Mouse (Mus musculus): Measurements from ENCODE around the gene Cer1.

Cer1 gene

DNA sequence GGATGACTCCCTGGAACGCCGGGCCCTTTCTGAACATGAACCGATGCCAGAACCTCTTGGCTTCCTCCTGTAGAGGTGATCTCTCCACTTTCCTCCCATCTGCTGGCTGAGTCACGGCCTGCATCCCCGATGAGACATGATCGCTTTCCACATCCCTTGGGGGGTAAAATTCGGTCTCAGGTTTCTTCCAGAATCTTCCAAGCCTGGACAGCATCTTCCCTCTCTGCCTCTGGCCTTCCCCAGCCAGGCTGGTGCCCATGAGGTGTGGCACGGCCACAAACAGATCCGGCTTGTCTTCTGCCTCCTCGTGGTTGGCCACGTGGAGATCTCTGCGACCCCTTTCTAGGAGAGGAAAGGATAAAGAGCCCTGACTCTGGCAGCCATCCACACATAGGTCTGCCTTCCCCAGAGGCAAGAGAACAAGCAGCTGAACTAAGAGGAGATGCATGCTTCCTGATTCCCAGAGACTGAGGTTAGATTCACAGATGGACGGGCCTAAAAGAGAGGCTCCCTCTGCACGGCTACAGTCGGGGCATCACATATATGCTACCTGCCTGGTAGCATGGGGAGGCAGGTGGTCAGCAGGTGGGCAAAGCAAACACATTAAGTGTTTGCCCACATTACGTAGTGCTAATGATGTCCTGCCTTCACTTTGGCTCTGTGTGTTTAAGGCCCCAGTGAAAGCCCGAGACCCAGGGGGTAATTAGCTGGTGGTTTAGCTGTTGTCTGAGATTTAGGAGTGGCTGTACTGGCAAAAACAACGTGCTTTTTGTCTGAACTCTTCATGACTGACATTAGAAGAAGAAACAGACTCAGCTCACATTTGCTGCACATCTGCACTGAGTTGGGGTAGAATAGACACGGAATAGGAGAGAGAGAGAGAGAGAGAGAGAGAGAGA, at the start of gene Cer1:
Gene Cer1, minus strand, starts transcription at position 513 of the 899 bp plus-strand sequence.
- DNase-seq, result peak; percentile 51

- DNase-seq, result peak; percentile 75
Measured at GRCm38 (mm10) chr4:82934308-82934707, 49.4 kb upstream of the Cer1 start.

- DNase-seq, result peak; percentile 85
Measured at GRCm38 (mm10) chr4:82933698-82934210, 48.8 kb upstream of the Cer1 start.

DNA sequence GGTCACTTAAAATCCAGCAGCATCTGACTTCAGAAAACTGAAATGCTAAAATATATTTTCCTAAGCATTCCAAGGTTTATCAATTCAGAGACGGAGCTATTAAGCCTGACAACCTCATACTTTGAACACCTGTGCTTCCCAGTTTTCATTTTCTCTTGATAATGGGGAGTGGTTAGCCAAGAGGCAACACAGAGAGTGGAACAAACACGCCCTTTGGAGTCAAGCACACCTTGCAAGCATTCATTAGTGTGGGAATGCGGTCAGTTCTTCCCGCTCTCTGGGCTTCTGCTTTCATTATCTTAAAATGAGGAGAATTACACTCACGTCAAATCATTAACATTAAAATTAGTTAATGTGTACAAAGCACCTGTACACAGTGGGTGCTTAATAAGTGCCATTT, 45.1 kb upstream of the Cer1 start:
- DNase-seq, result no peak

- no peak for DNase-seq
Measured at GRCm38 (mm10) chr4:82921962-82922361, 37.0 kb upstream of the Cer1 start.

DNA sequence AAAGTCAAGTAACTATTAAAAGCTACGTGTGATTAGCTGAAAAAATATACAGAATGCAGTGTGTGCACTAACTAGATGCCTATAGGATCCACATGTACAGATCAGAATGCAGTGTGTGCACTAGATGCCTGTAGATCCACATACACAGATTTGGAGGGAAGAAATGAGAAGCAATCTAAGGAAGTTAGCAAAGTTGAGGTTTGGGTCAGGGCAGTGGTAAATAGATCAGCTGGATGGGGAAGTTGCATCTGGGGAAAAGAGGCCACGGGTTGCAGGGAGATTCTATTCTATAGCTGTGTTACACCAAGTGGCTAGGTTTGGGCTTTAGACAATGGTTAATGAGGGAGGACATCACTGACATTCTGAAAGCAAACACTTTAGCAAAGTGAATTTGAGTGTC, 33.7 kb upstream of the Cer1 start:
- DNase-seq, result no peak

DNA sequence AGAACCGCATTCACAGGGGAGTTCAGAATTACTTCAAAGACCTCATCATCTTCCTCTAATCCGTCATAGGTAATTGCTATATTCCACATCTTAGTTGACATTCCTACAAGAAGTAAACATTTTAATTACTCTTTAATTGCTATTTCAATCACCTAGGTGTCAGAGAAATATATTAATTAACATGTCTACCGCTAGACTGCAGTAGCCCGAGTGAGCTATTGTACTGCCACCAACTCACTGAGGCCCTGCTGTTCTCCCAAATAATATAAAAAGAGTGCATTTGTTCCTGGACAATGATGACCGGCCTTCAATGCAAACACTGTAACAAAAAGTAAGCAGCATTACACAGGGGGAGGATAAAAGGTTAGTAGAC, 31.7 kb upstream of the Cer1 start:
- DNase-seq, result no peak

- no peak for DNase-seq
Measured at GRCm38 (mm10) chr4:82916003-82916677, 31.2 kb upstream of the Cer1 start.

GRCm38 (mm10) chr4:82915576-82915975, 30.6 kb upstream of the Cer1 start:
- DNase-seq, result no peak

DNA sequence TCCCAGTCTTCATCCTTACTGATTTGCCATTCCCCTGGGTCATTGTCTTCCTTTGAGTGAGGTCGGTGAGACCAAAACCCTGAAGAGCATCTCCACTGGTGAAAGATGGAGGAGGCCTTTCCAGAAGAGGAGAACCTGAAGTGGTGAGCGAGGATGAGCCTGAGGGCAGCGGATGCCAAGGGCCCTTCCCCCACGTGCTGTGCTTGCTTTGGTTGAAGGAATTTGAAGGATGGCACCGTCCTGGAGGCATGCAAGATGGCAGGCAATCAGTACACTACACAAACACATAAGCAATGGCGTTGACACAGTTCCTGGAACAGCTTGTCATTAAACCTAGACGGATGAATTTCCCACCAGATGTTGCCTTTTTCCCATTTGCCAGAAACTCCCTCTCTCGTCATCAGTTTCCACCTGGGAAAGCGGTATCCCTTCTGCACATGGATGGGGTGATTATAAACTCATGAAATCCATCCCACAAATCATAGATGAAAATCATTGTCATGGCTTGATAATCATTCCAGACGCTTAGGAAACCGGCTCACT, 29.7 kb upstream of the Cer1 start:
- no peak for DNase-seq

DNA sequence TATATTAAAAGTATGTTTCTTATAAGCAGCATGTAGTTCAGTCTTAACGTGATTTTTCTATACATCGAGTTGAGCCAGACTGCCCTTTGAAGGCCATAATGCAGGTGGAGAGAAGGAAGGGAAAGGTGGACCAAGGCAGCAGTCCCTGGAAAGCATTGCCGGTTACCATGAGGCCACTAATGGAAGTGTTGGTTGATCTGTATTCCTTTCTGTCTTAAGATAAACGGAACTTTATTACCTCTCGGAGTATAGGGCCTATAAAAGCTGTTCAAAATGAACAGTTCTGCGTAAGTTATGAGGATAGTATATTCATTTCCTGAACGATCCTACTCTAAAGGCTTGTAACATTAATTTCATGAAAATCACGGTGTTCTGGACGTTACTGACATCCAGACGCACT, 10.3 kb upstream of the Cer1 start:
- no peak for DNase-seq

GRCm38 (mm10) chr4:82892247-82892646, 7.3 kb upstream of the Cer1 start:
- DNase-seq, result no peak

- no peak for DNase-seq
Measured at GRCm38 (mm10) chr4:82891566-82891965, 6.6 kb upstream of the Cer1 start.

DNA sequence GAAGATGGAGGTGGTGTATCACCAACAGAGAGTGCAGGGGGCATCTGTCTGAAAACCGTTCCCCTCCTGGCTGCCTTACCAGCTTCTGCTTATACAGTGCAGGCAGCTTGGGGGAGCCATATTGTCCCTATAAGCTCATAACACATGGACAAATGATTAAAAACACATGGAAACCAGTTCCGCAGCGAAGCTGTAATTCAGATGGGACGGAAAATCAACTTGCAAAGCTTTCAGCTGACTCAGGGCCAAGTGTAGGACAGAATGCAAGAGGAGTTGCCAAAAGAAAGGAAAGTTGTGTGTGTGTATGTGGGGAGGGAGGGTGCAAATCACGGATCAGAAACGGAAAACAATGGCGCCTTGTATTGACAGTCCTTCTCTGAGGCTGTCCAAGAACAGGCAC, 6.1 kb upstream of the Cer1 start:
- no peak for DNase-seq

DNA sequence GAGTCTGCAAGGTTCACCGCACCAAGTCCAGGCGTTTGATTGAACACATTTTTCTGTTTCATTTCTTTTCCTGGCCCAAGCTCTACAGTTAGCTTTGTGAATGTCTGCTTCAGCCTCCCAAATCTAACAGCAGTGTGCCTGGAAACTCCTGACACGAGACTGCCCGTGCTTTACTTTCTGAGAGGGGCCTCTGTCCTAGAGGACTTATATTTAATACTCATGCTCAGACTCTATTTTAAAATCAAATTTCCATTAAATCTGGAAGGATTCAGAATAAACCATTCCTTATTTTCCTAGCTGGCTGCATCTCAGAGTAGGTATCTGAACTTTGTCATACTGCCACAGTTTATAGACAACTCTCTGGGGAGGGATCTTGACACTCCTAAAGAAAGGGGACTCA, 5.6 kb upstream of the Cer1 start:
- DNase-seq, result no peak

GRCm38 (mm10) chr4:82886148-82886547, 1.2 kb upstream of the Cer1 start:
- DNase-seq, result no peak

- no peak for DNase-seq
Measured at GRCm38 (mm10) chr4:82885535-82885913, 576 bp upstream of the Cer1 start.

- DNase-seq, result no peak
Measured at GRCm38 (mm10) chr4:82882500-82882899, 2.4 kb downstream of the Cer1 start.

- no peak for DNase-seq
Measured at GRCm38 (mm10) chr4:82881366-82881765, 3.6 kb downstream of the Cer1 start.

DNA sequence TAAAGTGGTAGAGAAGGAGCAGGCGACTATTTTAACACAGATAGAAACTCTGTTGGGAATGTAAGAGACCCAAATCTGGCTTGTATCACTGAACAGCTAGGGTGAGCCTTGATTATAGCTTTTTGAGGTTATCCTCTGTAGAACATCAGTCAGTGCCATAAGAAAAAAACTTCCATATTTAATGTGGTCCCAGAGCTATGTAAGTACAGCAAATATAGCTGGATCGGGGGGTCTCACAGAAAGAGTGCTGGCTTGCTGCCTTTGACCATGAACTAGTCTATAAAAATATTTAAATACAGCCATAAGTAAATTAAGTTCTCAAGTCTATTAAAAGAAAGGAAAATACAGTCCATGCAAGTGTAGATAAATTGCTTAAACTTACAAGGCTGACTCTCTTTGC, 4.7 kb downstream of the Cer1 start:
- no peak for DNase-seq

- no peak for DNase-seq
Measured at GRCm38 (mm10) chr4:82879152-82879551, 5.8 kb downstream of the Cer1 start.

DNA sequence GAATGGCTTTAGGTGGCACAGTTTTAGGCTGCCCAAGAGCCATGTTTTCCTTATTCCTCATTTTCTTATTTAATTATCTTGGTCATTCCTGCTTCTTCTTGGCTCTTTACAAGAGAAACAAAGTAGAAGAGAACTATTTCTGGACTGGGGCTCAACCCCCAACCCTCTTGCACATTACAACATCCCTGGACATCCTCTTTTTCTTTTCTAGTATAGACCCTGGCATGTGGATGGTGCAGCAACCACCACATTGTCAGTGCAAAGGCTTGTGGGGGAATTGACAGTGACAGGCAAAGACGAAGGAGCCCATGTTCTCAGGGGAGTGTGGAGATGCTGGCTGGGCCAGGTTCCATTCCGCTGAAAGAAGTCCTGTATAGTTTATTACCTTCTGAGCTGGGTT, 8.3 kb downstream of the Cer1 start:
- no peak for DNase-seq

DNA sequence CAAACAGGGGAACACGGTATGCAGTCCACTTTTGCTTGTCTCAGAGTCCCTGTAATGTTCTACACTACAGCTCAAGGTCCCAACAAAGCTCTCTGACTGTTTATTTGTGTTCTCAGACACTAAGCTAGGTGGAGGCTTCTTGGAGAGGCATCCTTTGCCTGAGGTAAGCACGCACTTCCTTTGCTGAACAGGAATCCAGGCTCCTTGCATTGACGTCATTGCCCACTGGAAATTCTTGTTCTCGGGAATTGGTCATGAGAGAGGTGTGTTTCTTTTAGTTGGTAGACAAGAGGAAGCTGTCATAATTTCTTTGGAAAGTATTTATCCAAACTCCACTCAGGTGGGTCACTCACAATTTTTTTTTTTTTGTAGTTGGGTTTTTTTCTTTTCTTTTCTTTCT, 9.4 kb downstream of the Cer1 start:
- DNase-seq, result no peak

DNA sequence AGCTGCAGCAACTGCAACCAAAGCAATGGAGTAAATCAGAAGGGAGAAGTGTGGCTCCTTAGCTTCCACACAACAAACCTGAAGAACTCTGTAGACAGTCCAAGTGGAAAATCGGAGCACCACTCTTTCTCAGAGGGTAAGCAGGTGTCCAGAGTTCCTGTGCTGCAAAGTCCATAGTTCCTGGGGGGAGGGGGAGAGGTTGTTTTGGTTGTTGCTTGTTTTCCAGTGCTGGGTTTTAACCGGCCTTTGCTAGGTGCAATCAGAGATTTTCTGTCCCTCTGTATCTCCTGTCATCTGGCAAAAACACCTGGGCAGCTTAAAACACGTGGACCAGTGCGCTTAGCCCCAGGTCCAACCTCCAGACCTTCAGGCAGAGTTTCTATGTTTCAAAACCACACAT, 10.2 kb downstream of the Cer1 start:
- no peak for DNase-seq

Measured in retina, postnatal 1 day (tissue).